Mouse (Mus musculus): ENCODE data around the gene Frs3. TPM values are rescaled to one million over a fixed set of nuclear protein-coding genes. Genes with fewer than 3 reads are reported as not detected.

Gene Frs3
- polyA plus RNA-seq, 2 experiments, result 5.4 to 16.0 TPM

DNA sequence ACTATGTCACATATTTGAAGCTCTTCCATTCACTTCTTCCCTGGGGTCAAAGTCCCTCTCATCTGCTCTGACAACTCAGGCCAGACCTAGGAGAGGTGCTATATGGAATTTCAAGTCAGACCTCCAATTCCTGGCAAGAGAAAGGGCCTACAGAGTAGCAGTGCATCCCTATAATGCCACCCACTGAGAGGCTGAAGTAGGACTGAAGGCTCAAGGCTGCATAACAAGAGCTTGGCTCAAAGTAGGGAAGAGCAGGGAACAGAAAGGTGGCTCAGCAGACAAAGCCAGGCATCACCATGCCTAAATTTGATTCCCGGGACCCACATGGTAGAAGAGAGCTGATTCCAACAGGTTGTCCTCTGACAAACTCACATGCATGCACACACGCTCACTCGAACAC lies 2.8 kb downstream of the Frs3 start:
- no peak overlapping the region for H3K27ac ChIP-seq (replicated peaks; ENCODE audit: low read depth, low read length)
- H3K9ac ChIP-seq (ENCODE audit: low read depth, low read length, severe bottlenecking), result no peak overlapping the region
- TF ChIP-seq POLR2A (IDR thresholded peaks at IDR 0.05; ENCODE audit: borderline replicate concordance, extremely low read depth, insufficient read depth, insufficient read length), result no peak
- no peak overlapping the region for H3K4me3 ChIP-seq (replicated peaks; ENCODE audit: low read length)
- peaks cover 16% of the 10 kb centered on the region for H3K4me1 ChIP-seq (ENCODE audit: control insufficient read depth, insufficient read depth, low read length)
- no peak for DNase-seq (ENCODE audit: low spot score)
- no peaks in the 10 kb centered on the region for H3K27me3 ChIP-seq (ENCODE audit: control insufficient read depth, insufficient read depth, low read length)
- no peaks in the 10 kb centered on the region for H3K36me3 ChIP-seq (ENCODE audit: control insufficient read depth, insufficient read depth, low read length)
- no peak overlapping the region for H3K4me2 ChIP-seq (replicated peaks; ENCODE audit: low read depth, low read length, severe bottlenecking)
- no peaks in the 10 kb centered on the region for H3K9me3 ChIP-seq (ENCODE audit: control insufficient read depth, low read length)
- WGBS, result 99% methylated on average over 3 of the region's 3 CpGs
- no peak for ATAC-seq (ENCODE audit: low FRiP score, low read depth)

- Histone ChIP-seq H3K9me3 (ENCODE audit: control insufficient read depth, low read length) (no peaks in the 10 kb centered on the region), H3K27me3 (ENCODE audit: control insufficient read depth, insufficient read depth, low read length) (no peaks in the 10 kb centered on the region), H3K4me2 (replicated peaks; ENCODE audit: low read depth, low read length, severe bottlenecking) (peak overlapping the region; percentile 86), H3K27ac (replicated peaks; ENCODE audit: low read depth, low read length) (no peak overlapping the region), H3K9ac (ENCODE audit: low read depth, low read length, severe bottlenecking) (peak overlapping the region; percentile 83), H3K4me3 (replicated peaks; ENCODE audit: low read length) (peak overlapping the region; percentile 75), H3K36me3 (ENCODE audit: control insufficient read depth, insufficient read depth, low read length) (peaks cover 7% of the 10 kb centered on the region; the same call in 1 of the 2 replicates), H3K4me1 (ENCODE audit: control insufficient read depth, insufficient read depth, low read length) (0 out of 2 replicates have a peak, but pooled peaks cover 9% of the 10 kb centered on the region)
- 29% methylated on average over 13 of the region's 13 CpGs for WGBS
- no peak for TF ChIP-seq POLR2A (IDR thresholded peaks at IDR 0.05; ENCODE audit: borderline replicate concordance, extremely low read depth, insufficient read depth, insufficient read length)
- ATAC-seq (ENCODE audit: low FRiP score, low read depth), result no peak
- DNase-seq (ENCODE audit: low spot score), result no peak
These were observed 5.0 kb downstream of the Frs3 start for GRCm38 (mm10) chr17:47693671-47694441.

GRCm38 (mm10) chr17:47694442-47694502 lies 5.4 kb downstream of the Frs3 start, which contains the start of gene Gm21981:
TSS of gene Gm21981 (minus strand) at chr17:47694455.
- ATAC-seq (ENCODE audit: low FRiP score, low read depth) (no peak), DNase-seq (ENCODE audit: low spot score) (no peak)
- H3K36me3 ChIP-seq (ENCODE audit: control insufficient read depth, insufficient read depth, low read length), result peaks cover 10% of the 10 kb centered on the region; the same call in 1 of the 2 replicates
- H3K4me1 ChIP-seq (ENCODE audit: control insufficient read depth, insufficient read depth, low read length), result 0 out of 2 replicates have a peak, but pooled peaks cover 8% of the 10 kb centered on the region
- peak within 1 kb of the TSS; percentile 75 for H3K4me3 ChIP-seq (replicated peaks; ENCODE audit: low read length)
- TF ChIP-seq POLR2A (IDR thresholded peaks at IDR 0.05; ENCODE audit: borderline replicate concordance, extremely low read depth, insufficient read depth, insufficient read length), result no peak
- peak within 1 kb of the TSS; percentile 63; the same call in 1 of the 2 replicates for H3K27ac ChIP-seq (replicated peaks; ENCODE audit: low read depth, low read length)
- no peaks in the 10 kb centered on the region for H3K27me3 ChIP-seq (ENCODE audit: control insufficient read depth, insufficient read depth, low read length)
- peak within 1 kb of the TSS; percentile 86 for H3K4me2 ChIP-seq (replicated peaks; ENCODE audit: low read depth, low read length, severe bottlenecking)
- WGBS, result 0% methylated on average over 3 of the region's 3 CpGs
- H3K9me3 ChIP-seq (ENCODE audit: control insufficient read depth, low read length), result no peaks in the 10 kb centered on the region
- H3K9ac ChIP-seq (ENCODE audit: low read depth, low read length, severe bottlenecking), result peak within 1 kb of the TSS; percentile 83

DNA sequence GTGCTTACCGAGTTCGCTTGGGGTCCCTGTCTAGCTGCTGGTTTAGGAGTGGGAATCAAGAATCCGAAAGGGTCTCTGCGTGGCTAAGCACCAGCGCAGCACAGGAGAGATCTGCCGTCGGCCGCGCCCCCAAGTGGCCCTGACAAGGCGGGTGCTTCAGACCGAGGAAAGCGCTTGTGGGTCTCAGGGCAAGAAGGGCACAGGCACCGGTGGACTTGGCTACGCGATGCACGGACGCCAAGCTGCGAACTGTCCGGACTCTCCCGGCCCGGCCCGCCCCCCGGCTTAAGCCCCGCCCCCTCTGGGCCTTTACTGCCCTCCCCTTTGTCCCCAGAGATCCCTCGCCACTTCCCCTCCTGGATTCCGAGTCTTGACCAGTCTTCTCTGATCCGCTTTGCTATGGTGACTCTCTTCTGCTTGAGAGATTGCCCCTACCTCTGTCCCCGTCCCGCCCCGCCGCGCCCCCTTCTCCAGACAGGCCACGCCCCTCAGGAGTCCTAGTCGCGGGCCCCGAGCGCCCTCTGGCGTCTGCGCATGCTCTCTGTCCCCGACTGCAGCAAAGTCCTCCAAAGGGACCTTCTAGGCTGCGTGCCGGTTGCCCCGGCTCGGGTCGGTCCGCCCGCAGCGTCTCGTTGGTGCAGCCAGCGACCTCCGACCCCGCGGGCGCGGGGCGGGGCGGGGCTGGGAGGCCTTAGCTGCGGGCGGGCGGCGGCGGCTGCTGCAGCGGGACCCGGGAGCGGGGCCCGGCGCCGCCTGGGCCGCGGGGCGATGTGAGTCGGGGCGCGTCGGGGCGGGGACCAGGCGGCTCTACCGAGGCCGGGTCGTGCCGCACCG lies 5.9 kb downstream of the Frs3 start, which contains the start of gene Prickle4:
Gene Prickle4, minus strand, starts transcription at position 234 of the 834 bp plus-strand sequence.
- H3K36me3 ChIP-seq (ENCODE audit: control insufficient read depth, insufficient read depth, low read length), result peaks cover 15% of the 10 kb centered on the region; the same call in 1 of the 2 replicates
- peak within 1 kb of the TSS; percentile 86 for H3K4me2 ChIP-seq (replicated peaks; ENCODE audit: low read depth, low read length, severe bottlenecking)
- DNase-seq (ENCODE audit: low spot score), result peak; percentile 94
- peak within 1 kb of the TSS; percentile 63; the same call in 1 of the 2 replicates for H3K27ac ChIP-seq (replicated peaks; ENCODE audit: low read depth, low read length)
- H3K9me3 ChIP-seq (ENCODE audit: control insufficient read depth, low read length), result no peaks in the 10 kb centered on the region
- WGBS, result under 1% methylated on average over 59 of the region's 82 CpGs
- no peaks in the 10 kb centered on the region for H3K27me3 ChIP-seq (ENCODE audit: control insufficient read depth, insufficient read depth, low read length)
- peak; percentile 27; the same call in 1 of the 2 replicates for TF ChIP-seq POLR2A (IDR thresholded peaks at IDR 0.05; ENCODE audit: borderline replicate concordance, extremely low read depth, insufficient read depth, insufficient read length)
- H3K9ac ChIP-seq (ENCODE audit: low read depth, low read length, severe bottlenecking), result peak within 1 kb of the TSS; percentile 83
- ATAC-seq (ENCODE audit: low FRiP score, low read depth), result peak; percentile 96
- 0 out of 2 replicates have a peak, but pooled peaks cover 6% of the 10 kb centered on the region for H3K4me1 ChIP-seq (ENCODE audit: control insufficient read depth, insufficient read depth, low read length)
- H3K4me3 ChIP-seq (replicated peaks; ENCODE audit: low read length), result peak within 1 kb of the TSS; percentile 75

DNA sequence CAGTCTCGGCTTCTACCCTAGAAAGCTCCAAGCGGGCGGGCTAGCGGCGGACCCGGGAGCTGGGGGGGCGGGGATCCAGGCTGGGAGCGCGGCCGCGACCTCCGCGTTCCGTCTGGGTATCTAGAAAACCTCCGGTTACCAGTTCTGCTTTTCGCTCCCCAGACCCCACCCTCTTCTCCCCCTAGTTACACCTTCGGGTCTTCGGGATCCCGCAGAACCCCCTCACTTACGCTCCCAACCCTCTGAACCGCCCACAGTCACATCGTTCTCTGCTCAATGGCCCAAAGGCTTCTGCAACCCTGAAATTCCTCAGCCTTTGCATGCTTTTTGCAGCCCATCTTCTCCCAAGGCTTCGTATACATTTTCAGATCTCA lies 6.5 kb downstream of the Frs3 start:
- Histone ChIP-seq H3K36me3 (ENCODE audit: control insufficient read depth, insufficient read depth, low read length) (peaks cover 21% of the 10 kb centered on the region), H3K4me3 (replicated peaks; ENCODE audit: low read length) (peak overlapping the region; percentile 75), H3K9me3 (ENCODE audit: control insufficient read depth, low read length) (no peaks in the 10 kb centered on the region), H3K4me1 (ENCODE audit: control insufficient read depth, insufficient read depth, low read length) (0 out of 2 replicates have a peak, but pooled peaks cover 6% of the 10 kb centered on the region), H3K27me3 (ENCODE audit: control insufficient read depth, insufficient read depth, low read length) (no peaks in the 10 kb centered on the region), H3K4me2 (replicated peaks; ENCODE audit: low read depth, low read length, severe bottlenecking) (peak overlapping the region; percentile 86), H3K27ac (replicated peaks; ENCODE audit: low read depth, low read length) (peak overlapping the region; percentile 63; the same call in 1 of the 2 replicates), H3K9ac (ENCODE audit: low read depth, low read length, severe bottlenecking) (peak overlapping the region; percentile 83)
- peak; percentile 27; the same call in 1 of the 2 replicates for ATAC-seq (ENCODE audit: low FRiP score, low read depth)
- TF ChIP-seq POLR2A (IDR thresholded peaks at IDR 0.05; ENCODE audit: borderline replicate concordance, extremely low read depth, insufficient read depth, insufficient read length), result 0 out of 2 replicates have a peak, but pooled peaks have one; percentile 3
- peak; percentile 20 for DNase-seq (ENCODE audit: low spot score)
- WGBS, result 1% methylated on average over 18 of the region's 23 CpGs
